Mouse (Mus musculus) forebrain, embryonic 14.5 days (tissue): ENCODE measurements around the gene Cox8b. TPM values are rescaled to one million over a fixed set of nuclear protein-coding genes. Genes with fewer than 3 reads are reported as not detected.

Experiments
- ATAC-seq: fragments of 200-750 bp; cut with Nextera tagmentation; 2 replicates; pipeline ENCODE4 v1.8.0; 2017; ENCODE audit warnings: mild to moderate bottlenecking, moderate library complexity
- DNase-seq: peaks from one replicate; pipeline ENCODE4 v3.0.0-alpha.2; 2015; ENCODE audit warnings: low spot score
- H3K27ac ChIP-seq: fragments of 300-500 bp; sonication (generic); 2 replicates; pipeline ENCODE4 v1.5.1; 2014; ENCODE audit warnings: low read depth, mild to moderate bottlenecking, control low read depth, low read length, moderate library complexity
- H3K27me3 ChIP-seq: fragments of 300-500 bp; sonication (generic); replicated peaks from 2 replicates; pipeline ENCODE4 v1.6.1; 2014; ENCODE audit warnings: low read length, control low read depth, mixed read lengths; ENCODE audit not compliant: control insufficient read depth, insufficient read depth
- H3K36me3 ChIP-seq: fragments of 300-500 bp; sonication (generic); 2 replicates; pipeline ENCODE4 v1.6.1; 2014; ENCODE audit warnings: low read length, control low read depth; ENCODE audit not compliant: control insufficient read depth, insufficient read depth
- H3K4me1 ChIP-seq: fragments of 300-500 bp; sonication (generic); 2 replicates; pipeline ENCODE4 v1.6.1; 2014; ENCODE audit warnings: antibody characterized with exemption, low read length, control low read depth; ENCODE audit not compliant: control insufficient read depth, insufficient read depth
- H3K4me2 ChIP-seq: fragments of 300-500 bp; sonication (generic); 2 replicates; pipeline ENCODE4 v1.6.1; 2014; ENCODE audit warnings: mild to moderate bottlenecking, control low read depth, low read length
- H3K4me3 ChIP-seq: fragments of 300-500 bp; sonication (generic); 2 replicates; pipeline ENCODE4 v1.5.1; 2014; ENCODE audit warnings: low read depth, low read length, control low read depth
- H3K9ac ChIP-seq: fragments of 300-500 bp; sonication (generic); 2 replicates; pipeline ENCODE4 v1.6.1; 2014; ENCODE audit warnings: mild to moderate bottlenecking, low read length, control low read depth, moderate library complexity
- H3K9me3 ChIP-seq: fragments of 300-500 bp; sonication (generic); replicated peaks from 2 replicates; pipeline ENCODE4 v1.6.1; 2016; ENCODE audit warnings: low read length, control low read depth, mixed read lengths; ENCODE audit not compliant: control insufficient read depth
- WGBS: fragments of 180-500 bp; shearing (Covaris S2); extraction: QIAGEN DNeasy Blood & Tissue Kit; methylation state at CpG from one replicate; pipeline ENCODE4 v1.1.7; 2014; 5-methylcytosine and 5-hydroxymethylcytosine counted together
- polyA plus RNA-seq: library from polyadenylated mRNA; unstranded; fragments of >200 nt; fragmentation: Nextera tagmentation; extraction: Ambion mirVana; gene quantifications from 2 replicates; pipeline ENCODE4 v1.2.1, GENCODE M21; 2014

The Cox8b gene
- polyA plus RNA-seq, 1 experiment from 2014 or later: not detected

DNA sequence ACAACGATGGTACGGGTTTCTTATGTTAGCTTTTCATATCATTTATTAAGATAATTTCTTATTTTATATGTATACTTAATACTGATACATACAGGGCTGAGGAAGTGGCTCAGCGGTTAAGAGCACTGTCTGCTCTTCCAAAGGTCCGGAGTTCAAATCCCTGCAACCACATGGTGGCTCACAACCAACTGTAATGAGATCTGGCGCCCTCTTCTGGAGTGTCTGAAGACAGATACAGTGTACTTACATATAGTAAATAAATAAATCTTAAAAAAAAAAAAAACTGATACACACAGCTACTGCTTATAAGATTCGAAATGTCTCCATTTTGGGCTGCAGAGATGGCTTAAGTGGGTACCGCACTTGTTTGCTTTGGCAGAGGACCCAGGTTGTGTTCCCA lies 7.5 kb upstream of the Cox8b start:
- Histone ChIP-seq H3K4me3 (no peak overlapping the region), H3K36me3 (no peaks in the 10 kb centered on the region), H3K27ac (no peak overlapping the region), H3K4me2 (no peak overlapping the region), H3K9me3 (no peaks in the 10 kb centered on the region), H3K27me3 (no peaks in the 10 kb centered on the region), H3K4me1 (peaks cover 4% of the 10 kb centered on the region; the same call in 1 of the 2 replicates), H3K9ac (no peak overlapping the region)
- 86% methylated on average over 7 of the region's 7 CpGs for WGBS
- DNase-seq: no peak
- ATAC-seq: no peak

DNA sequence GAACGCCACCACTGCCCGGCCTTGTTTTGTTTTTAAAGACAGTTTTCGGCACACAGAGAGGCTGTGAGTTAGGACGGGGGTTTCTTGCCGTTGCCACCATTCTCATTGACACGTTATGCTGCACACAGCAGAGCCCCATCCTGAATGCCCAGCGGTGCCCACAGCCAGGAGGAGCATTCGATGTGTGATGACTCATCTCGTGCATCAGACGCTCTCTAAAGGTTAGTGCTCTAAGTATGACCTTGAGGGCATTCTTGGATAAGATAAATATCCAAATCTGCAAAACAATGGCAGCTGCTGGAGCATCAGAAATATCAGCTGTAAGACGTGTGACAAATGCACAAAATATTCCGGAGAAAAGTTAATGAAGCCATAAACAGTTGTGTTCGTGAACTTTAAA lies 6.9 kb upstream of the Cox8b start:
- no peak overlapping the region for H3K27ac ChIP-seq
- ATAC-seq: no peak
- H3K9me3 ChIP-seq: no peaks in the 10 kb centered on the region
- 87% methylated on average over 13 of the region's 13 CpGs for WGBS
- H3K4me1 ChIP-seq: peaks cover 4% of the 10 kb centered on the region; the same call in 1 of the 2 replicates
- H3K9ac ChIP-seq: no peak overlapping the region
- H3K36me3 ChIP-seq: no peaks in the 10 kb centered on the region
- no peak for DNase-seq
- H3K27me3 ChIP-seq: no peaks in the 10 kb centered on the region
- H3K4me2 ChIP-seq: no peak overlapping the region
- H3K4me3 ChIP-seq: no peak overlapping the region

DNA sequence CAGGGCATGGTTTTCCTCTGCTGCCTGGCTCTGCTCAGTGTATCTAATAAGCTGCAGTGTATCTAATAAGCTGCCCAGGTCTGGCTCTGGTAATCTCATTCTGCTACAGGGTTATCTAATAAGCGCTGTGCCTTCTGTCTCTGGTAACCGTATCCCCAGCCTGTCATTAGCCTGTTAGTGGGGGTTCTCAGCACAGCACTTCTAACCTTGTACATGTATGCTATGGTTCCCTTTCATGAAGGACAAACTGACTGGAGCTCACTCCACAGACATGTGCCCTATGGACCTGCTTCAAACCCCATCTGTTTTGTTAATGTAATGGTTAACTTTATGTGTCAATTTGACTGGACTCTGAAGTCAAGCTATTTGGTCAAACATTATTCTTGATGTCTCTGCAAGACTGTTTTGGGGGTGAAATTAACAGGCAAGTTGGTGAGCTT lies 5.4 kb upstream of the Cox8b start:
- Histone ChIP-seq H3K27me3 (no peaks in the 10 kb centered on the region), H3K36me3 (no peaks in the 10 kb centered on the region), H3K4me2 (no peak overlapping the region), H3K9ac (no peak overlapping the region), H3K4me3 (no peak overlapping the region), H3K27ac (no peak overlapping the region), H3K4me1 (peaks cover 4% of the 10 kb centered on the region; the same call in 1 of the 2 replicates), H3K9me3 (no peaks in the 10 kb centered on the region)
- DNase-seq: no peak
- no peak for ATAC-seq
- WGBS: 95% methylated on average over 2 of the region's 2 CpGs

DNA sequence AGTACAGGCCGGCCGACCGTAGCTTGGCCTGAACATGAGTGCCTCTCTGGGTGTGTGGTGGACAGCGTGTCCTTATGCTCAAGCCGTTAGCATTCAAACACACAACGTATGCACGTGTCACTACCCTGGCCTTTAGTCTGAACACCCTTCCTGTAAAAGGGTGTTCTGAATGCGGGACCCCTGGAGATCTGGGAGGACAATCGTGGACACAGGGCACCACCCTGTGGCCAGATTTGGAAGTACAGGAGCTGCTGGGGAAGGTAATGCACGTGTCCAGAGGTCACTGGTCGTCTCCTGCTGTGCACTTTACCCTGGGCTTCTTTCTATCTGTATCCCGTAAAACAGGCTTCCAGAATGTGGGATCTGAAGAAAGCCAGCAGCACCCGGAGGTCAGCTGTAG lies 3.0 kb upstream of the Cox8b start:
- Histone ChIP-seq H3K36me3 (peaks cover 22% of the 10 kb centered on the region), H3K4me3 (no peak overlapping the region), H3K4me1 (no peaks in the 10 kb centered on the region), H3K9me3 (no peaks in the 10 kb centered on the region), H3K9ac (no peak overlapping the region), H3K27me3 (no peaks in the 10 kb centered on the region), H3K4me2 (no peak overlapping the region), H3K27ac (no peak overlapping the region)
- peak; percentile 50 for ATAC-seq
- peak; percentile 69 for DNase-seq
- 25% methylated on average over 13 of the region's 13 CpGs for WGBS

DNA sequence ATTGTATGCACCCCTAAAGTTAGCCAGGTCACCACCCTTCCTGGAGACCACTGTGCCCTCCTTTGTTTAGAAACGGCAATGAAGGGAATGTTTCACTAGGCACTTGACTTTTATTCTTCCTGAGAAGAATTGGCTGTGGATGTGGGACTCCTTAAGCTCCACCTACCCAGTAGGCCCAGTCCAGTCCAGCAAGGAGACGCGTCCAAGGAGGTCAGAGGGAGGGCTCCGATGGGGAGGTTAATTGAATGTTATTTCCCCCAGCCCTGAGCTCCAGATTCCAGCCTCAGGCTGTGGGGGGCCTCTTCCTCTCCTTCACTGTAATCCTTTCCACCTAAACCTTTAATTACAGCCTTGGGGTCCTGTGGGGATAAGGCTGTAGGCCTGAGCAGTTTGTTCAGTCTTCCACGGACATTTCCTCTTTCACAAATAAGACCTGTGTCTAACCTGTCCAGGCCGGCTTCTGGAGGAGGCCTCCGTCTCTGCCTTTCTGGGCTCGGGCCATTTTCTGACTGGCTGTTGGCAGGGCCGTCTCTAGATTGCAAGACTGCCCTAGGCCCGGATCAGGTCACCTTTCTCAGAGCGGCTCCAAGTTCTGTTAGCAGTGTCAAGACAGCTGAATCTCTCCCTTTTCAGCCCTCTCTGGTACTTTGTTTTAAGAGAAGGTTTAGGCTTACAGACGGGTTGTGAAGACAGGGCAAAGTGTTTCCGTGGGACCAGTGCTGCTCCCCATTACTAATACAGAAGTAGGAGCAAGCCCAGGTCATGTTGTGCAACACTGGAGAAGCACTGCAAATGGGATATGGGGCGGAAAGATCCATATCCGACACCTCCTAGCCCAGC lies 2.0 kb upstream of the Cox8b start:
- DNase-seq (no peak), ATAC-seq (no peak)
- H3K9ac ChIP-seq: no peak overlapping the region
- H3K27ac ChIP-seq: no peak overlapping the region
- no peaks in the 10 kb centered on the region for H3K4me1 ChIP-seq
- peaks cover 32% of the 10 kb centered on the region for H3K36me3 ChIP-seq
- no peaks in the 10 kb centered on the region for H3K9me3 ChIP-seq
- no peak overlapping the region for H3K4me3 ChIP-seq
- 75% methylated on average over 15 of the region's 15 CpGs for WGBS
- H3K4me2 ChIP-seq: no peak overlapping the region
- H3K27me3 ChIP-seq: no peaks in the 10 kb centered on the region

DNA sequence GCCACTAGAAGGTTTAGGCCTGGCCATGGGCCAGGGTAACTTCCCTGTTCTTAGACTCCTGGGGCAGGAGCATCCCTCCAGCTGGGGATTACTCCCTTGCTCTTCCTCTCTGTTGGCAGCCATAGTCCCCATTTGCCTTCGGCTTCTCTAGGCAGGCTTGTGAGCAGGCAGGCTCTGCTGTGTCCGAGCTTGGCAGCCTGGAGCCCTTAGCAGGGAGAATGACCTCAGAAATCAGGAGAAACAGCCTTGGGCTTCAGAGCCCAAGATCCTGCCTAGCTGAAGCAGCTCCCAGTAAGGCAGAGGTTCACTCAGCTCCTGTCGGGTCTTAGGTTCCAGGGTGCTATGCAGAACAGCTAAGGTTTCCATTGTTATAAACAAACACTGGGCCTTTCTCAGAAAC lies 1.1 kb downstream of the Cox8b start:
- peaks cover 55% of the 10 kb centered on the region for H3K36me3 ChIP-seq
- no peaks in the 10 kb centered on the region for H3K9me3 ChIP-seq
- no peaks in the 10 kb centered on the region for H3K27me3 ChIP-seq
- no peaks in the 10 kb centered on the region for H3K4me1 ChIP-seq
- WGBS: 87% methylated on average over 3 of the region's 3 CpGs
- DNase-seq: no peak
- H3K9ac ChIP-seq: no peak overlapping the region
- H3K4me2 ChIP-seq: no peak overlapping the region
- no peak overlapping the region for H3K4me3 ChIP-seq
- no peak for ATAC-seq
- H3K27ac ChIP-seq: no peak overlapping the region

DNA sequence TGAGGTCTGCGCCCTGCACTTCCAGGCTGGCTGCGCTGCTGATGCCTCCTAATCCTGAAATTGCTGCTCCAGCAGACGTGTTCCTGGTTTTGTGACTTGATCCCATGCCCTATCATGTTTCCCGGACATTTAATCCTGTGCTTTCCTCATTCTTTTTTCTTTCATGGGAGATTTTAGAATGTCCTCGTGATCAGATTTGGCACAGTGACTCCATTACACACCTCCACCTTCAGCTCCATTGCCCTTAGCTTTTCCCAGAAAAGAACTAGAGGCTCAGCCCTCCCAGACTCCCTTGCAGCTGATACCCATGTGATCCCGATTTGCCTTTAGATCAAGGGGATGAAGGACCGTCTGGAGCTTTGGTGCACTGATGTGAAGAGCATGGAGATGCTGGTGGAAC lies 2.4 kb downstream of the Cox8b start:
- Histone ChIP-seq H3K27me3 (no peaks in the 10 kb centered on the region), H3K9ac (no peak overlapping the region), H3K9me3 (no peaks in the 10 kb centered on the region), H3K4me1 (no peaks in the 10 kb centered on the region), H3K27ac (no peak overlapping the region), H3K4me3 (no peak overlapping the region), H3K36me3 (peaks cover 65% of the 10 kb centered on the region), H3K4me2 (no peak overlapping the region)
- DNase-seq: no peak
- ATAC-seq: no peak
- 91% methylated on average over 7 of the region's 7 CpGs for WGBS

DNA sequence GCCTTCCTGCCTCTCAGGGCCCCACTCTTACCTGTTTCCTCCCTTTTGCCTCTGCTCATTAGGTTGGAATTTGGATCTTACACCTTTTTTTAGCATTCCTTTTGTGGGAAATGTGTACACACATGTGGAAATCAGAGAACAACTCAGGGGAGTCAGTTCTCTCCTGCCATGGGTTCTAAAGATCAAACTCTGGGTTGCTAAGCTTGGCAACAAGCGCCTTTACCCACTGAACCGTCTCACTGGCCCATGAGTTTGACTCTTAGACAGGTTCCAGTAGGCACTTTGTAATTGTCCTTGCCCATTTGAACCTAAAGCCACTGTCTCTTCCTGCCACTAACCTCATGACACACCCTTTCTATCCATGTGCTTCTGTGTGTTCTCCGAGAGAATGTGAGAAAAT lies 5.6 kb downstream of the Cox8b start:
- H3K4me2 ChIP-seq: no peak overlapping the region
- H3K36me3 ChIP-seq: peaks cover 77% of the 10 kb centered on the region
- no peaks in the 10 kb centered on the region for H3K27me3 ChIP-seq
- WGBS: 92% methylated on average over 3 of the region's 3 CpGs
- no peak overlapping the region for H3K27ac ChIP-seq
- H3K9me3 ChIP-seq: no peaks in the 10 kb centered on the region
- H3K4me1 ChIP-seq: no peaks in the 10 kb centered on the region
- H3K4me3 ChIP-seq: no peak overlapping the region
- no peak for ATAC-seq
- DNase-seq: no peak
- no peak overlapping the region for H3K9ac ChIP-seq

DNA sequence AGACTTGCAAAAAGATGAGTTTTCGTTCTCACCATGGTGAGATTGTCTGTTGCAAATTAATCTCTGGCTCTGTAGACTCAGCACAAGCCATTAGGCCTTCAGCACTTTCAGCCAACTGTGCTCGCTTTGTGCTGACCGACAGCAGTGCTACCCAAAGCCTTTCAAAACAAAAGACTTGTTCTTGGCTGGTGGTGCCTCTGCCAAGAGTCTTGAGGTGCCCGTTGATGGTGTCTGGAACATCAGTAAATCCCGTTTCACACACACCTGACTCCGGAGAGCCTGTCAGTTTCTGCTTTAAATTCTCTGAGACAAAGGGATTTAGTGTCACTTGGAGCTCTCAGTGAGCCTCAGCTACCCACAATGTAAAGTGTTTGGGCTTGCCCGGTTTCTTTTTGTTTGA lies 6.2 kb downstream of the Cox8b start:
- no peaks in the 10 kb centered on the region for H3K27me3 ChIP-seq
- H3K4me2 ChIP-seq: no peak overlapping the region
- H3K4me1 ChIP-seq: no peaks in the 10 kb centered on the region
- no peak overlapping the region for H3K4me3 ChIP-seq
- H3K36me3 ChIP-seq: peaks cover 77% of the 10 kb centered on the region
- no peak overlapping the region for H3K9ac ChIP-seq
- no peak overlapping the region for H3K27ac ChIP-seq
- ATAC-seq: no peak
- 80% methylated on average over 7 of the region's 7 CpGs for WGBS
- no peak for DNase-seq
- no peaks in the 10 kb centered on the region for H3K9me3 ChIP-seq
